Mouse (Mus musculus) myocyte (in vitro differentiated cells): ENCODE data around the gene Akap13. TPM values are rescaled to one million over a fixed set of nuclear protein-coding genes. Genes with fewer than 3 reads are reported as not detected.
A peak's percentile ranks its signal among the peaks of the same experiment; 100 is the strongest.

Source experiments
- H3K27me3 ChIP-seq: one replicate; pipeline ENCODE4 v1.6.1; 2011; ENCODE audit not compliant: control insufficient read depth, insufficient read depth, insufficient read length
- H3K36me3 ChIP-seq: one replicate; pipeline ENCODE4 v1.6.1; 2011; ENCODE audit not compliant: control insufficient read depth, insufficient read depth
- H3K4me2 ChIP-seq: one replicate; pipeline ENCODE4 v1.6.1; 2011; ENCODE audit warnings: low read depth, control low read depth
- H3K4me3 ChIP-seq: one replicate; pipeline ENCODE4 v1.5.1; 2011; ENCODE audit warnings: mild to moderate bottlenecking, control low read depth, moderate library complexity
- H3K79me2 ChIP-seq: one replicate; pipeline ENCODE4 v1.6.1; 2011; ENCODE audit not compliant: control insufficient read depth, insufficient read depth
- H3ac ChIP-seq: one replicate; pipeline ENCODE4 v1.6.1; 2011; ENCODE audit not compliant: control insufficient read depth, insufficient read length
- CEBPB ChIP-seq: IDR thresholded peaks from 2 replicates; pipeline ENCODE4 v1.6.1; 2011; ENCODE audit warnings: mild to moderate bottlenecking, moderate library complexity; ENCODE audit not compliant: poor library complexity, insufficient read depth, severe bottlenecking
- E2F4 ChIP-seq: IDR thresholded peaks from one replicate; pipeline ENCODE4 v1.6.1; 2011; ENCODE audit warnings: mild to moderate bottlenecking, control low read depth, moderate library complexity; ENCODE audit not compliant: insufficient read depth
- MAX ChIP-seq: IDR thresholded peaks from one replicate; pipeline ENCODE4 v1.6.1; 2011; ENCODE audit warnings: low read depth, mild to moderate bottlenecking, control low read depth
- MYOD1 ChIP-seq, 3 experiments: IDR thresholded peaks; one replicate each; pipeline ENCODE4 v1.6.1; 2011; ENCODE audit warnings: control low read depth in 2 of 3, low read depth in 2 of 3, mild to moderate bottlenecking in 2 of 3, moderate library complexity in 1 of 3; ENCODE audit not compliant: insufficient read length in 2 of 3, control insufficient read depth in 1 of 3
- MYOG ChIP-seq, 3 experiments: IDR thresholded peaks; one replicate each; pipeline ENCODE4 v1.6.1; 2011; ENCODE audit warnings: control low read depth in 2 of 3, low read depth in 2 of 3, mild to moderate bottlenecking in 2 of 3; ENCODE audit not compliant: insufficient read length in 2 of 3, control insufficient read depth in 1 of 3, insufficient read depth in 1 of 3
- POLR2A ChIP-seq: IDR thresholded peaks from one replicate; pipeline ENCODE4 v1.6.1; 2011; ENCODE audit warnings: low read depth, mild to moderate bottlenecking, control low read depth, moderate library complexity; ENCODE audit not compliant: insufficient read length
- POLR2AphosphoS2 ChIP-seq: IDR thresholded peaks from one replicate; pipeline ENCODE4 v1.6.1; 2011; ENCODE audit warnings: low read depth, control low read depth; ENCODE audit not compliant: insufficient read length
- REST ChIP-seq: IDR thresholded peaks from one replicate; pipeline ENCODE4 v1.6.1; 2011; ENCODE audit warnings: mild to moderate bottlenecking, control low read depth, moderate library complexity; ENCODE audit not compliant: insufficient read depth, insufficient read length
- SRF ChIP-seq: IDR thresholded peaks from one replicate; pipeline ENCODE4 v1.6.1; 2011; ENCODE audit warnings: low read depth; ENCODE audit not compliant: control insufficient read depth, insufficient read length
- TCF12 ChIP-seq: IDR thresholded peaks from one replicate; pipeline ENCODE4 v1.6.1; 2011; ENCODE audit warnings: mild to moderate bottlenecking, control low read depth; ENCODE audit not compliant: poor library complexity, insufficient read depth, severe bottlenecking
- TCF3 ChIP-seq: IDR thresholded peaks from one replicate; pipeline ENCODE4 v1.6.1; 2011; ENCODE audit warnings: low read depth, control low read depth; ENCODE audit not compliant: insufficient read length
- USF1 ChIP-seq: IDR thresholded peaks from one replicate; pipeline ENCODE4 v1.6.1; 2011; ENCODE audit warnings: low read depth, mild to moderate bottlenecking, control low read depth, moderate library complexity
- polyA plus RNA-seq: library from polyadenylated mRNA; unstranded; fragments of >200 nt; fragmentation: generic; extraction: Trizol; gene quantifications from one replicate; pipeline ENCODE4 v1.2.1, GENCODE M21; 2012; ENCODE audit warnings: missing spikeins

Akap13 gene
- polyA plus RNA-seq, 1 experiment = 13.9 TPM

DNA sequence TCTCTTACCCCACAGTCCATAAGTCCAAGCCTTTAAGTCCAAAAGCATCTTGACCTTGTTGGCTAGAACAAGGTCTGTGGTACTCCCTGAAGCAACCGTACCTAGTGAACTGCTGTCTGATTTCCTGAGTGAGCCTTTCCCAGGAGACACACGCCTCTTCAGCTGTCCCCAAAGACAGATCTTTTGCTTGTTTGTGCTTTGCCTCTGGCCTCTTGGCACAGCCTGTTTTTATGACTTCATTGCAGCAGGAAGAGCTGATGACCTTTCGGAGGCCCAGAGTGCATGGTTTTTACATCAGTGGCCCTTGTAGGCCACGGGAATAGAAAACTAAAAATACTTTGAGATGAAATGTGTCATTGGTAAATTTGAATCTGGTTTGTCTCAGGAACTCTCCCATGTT lies 260.6 kb downstream of the Akap13 start:
- Histone ChIP-seq H3K36me3 (peaks cover 34% of the 10 kb centered on the region), H3ac (no peak overlapping the region), H3K27me3 (no peaks in the 10 kb centered on the region), H3K79me2 (peaks cover 11% of the 10 kb centered on the region), H3K4me3 (no peak overlapping the region), H3K4me2 (peak overlapping the region; percentile 16)
- no peak for TF ChIP-seq CEBPB
- TF ChIP-seq REST = no peak
- TF ChIP-seq MYOD1 (IDR thresholded peaks at IDR 0.05; ENCODE audit: control insufficient read depth in 1 of 3, insufficient read length in 2 of 3, low read depth in 2 of 3) = peak in 1 of 3 experiments; percentile 39
- no peak for TF ChIP-seq MYOG (IDR thresholded peaks at IDR 0.05; ENCODE audit: control insufficient read depth in 1 of 3, insufficient read depth in 1 of 3, insufficient read length in 2 of 3, low read depth in 2 of 3)
- TF ChIP-seq POLR2A = no peak
- no peak for TF ChIP-seq POLR2AphosphoS2
- no peak for TF ChIP-seq SRF

DNA sequence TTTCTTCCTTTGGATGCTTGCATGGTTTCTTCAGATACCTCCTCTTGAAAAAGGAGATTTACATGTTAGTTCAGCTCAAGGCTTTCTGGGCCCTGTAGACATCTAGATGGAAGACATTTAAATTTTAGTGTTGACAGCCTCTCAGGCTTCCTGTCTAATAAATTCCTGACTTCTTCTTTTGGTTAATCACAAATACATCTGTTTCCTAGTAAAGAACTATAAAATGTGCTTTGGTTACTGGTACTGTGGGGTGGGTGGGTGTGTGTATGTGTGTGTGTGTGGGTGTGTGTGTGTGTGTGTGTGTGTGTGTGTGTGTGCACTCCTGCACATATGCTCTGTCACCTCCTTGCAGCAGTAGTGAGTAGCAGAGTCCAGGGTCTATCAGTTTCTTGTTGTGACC lies 262.0 kb downstream of the Akap13 start:
- no peaks in the 10 kb centered on the region for H3K27me3 ChIP-seq
- no peak overlapping the region for H3K4me3 ChIP-seq
- H3ac ChIP-seq = no peak overlapping the region
- H3K36me3 ChIP-seq = peaks cover 40% of the 10 kb centered on the region
- H3K79me2 ChIP-seq = peaks cover 10% of the 10 kb centered on the region
- H3K4me2 ChIP-seq = no peak overlapping the region
- TF ChIP-seq CEBPB (no peak), MYOD1 (IDR thresholded peaks at IDR 0.05; ENCODE audit: control insufficient read depth in 1 of 3, insufficient read length in 2 of 3, low read depth in 2 of 3) (no peak), E2F4 (no peak), SRF (no peak), MYOG (IDR thresholded peaks at IDR 0.05; ENCODE audit: control insufficient read depth in 1 of 3, insufficient read depth in 1 of 3, insufficient read length in 2 of 3, low read depth in 2 of 3) (no peak), REST (no peak), TCF12 (no peak), POLR2AphosphoS2 (no peak), POLR2A (no peak), USF1 (no peak), TCF3 (no peak), MAX (no peak)

- H3ac ChIP-seq = no peak overlapping the region
- TF ChIP-seq USF1 (no peak), TCF12 (no peak), E2F4 (no peak), POLR2A (no peak), TCF3 (no peak), CEBPB (no peak), MYOD1 (IDR thresholded peaks at IDR 0.05; ENCODE audit: control insufficient read depth in 1 of 3, insufficient read length in 2 of 3, low read depth in 2 of 3) (no peak), MYOG (IDR thresholded peaks at IDR 0.05; ENCODE audit: control insufficient read depth in 1 of 3, insufficient read depth in 1 of 3, insufficient read length in 2 of 3, low read depth in 2 of 3) (no peak), SRF (no peak), REST (no peak), POLR2AphosphoS2 (no peak), MAX (no peak)
- H3K27me3 ChIP-seq = no peaks in the 10 kb centered on the region
- no peak overlapping the region for H3K4me3 ChIP-seq
- no peak overlapping the region for H3K4me2 ChIP-seq
- no peaks in the 10 kb centered on the region for H3K79me2 ChIP-seq
- H3K36me3 ChIP-seq = peaks cover 64% of the 10 kb centered on the region
Observed at GRCm38 (mm10) chr7:75721302-75721701, 266.0 kb downstream of the Akap13 start.

DNA sequence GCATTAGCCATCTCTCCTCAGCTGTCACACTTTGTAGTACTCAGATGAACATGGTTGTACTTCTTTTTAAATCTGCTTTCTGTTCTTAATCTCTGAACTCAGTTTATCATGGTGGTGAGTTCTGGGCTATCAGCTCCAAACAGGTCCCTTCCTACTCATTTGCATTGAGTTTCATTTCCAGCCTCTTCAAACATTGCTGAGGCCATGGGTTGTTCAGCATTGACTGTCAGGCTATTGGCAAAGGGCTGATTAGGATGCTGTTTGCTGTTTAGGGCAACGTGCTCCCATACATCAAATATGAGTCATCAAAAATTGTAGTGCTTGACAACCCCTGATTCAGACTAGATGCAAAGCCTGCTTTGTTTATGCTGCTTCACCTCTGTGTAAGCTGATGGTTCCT lies 268.7 kb downstream of the Akap13 start:
- Histone ChIP-seq H3K79me2 (no peaks in the 10 kb centered on the region), H3K4me3 (no peak overlapping the region), H3ac (no peak overlapping the region), H3K27me3 (no peaks in the 10 kb centered on the region), H3K36me3 (peaks cover 79% of the 10 kb centered on the region), H3K4me2 (no peak overlapping the region)
- no peak for TF ChIP-seq E2F4
- no peak for TF ChIP-seq MYOD1 (IDR thresholded peaks at IDR 0.05; ENCODE audit: control insufficient read depth in 1 of 3, insufficient read length in 2 of 3, low read depth in 2 of 3)
- no peak for TF ChIP-seq REST
- TF ChIP-seq SRF = no peak
- TF ChIP-seq USF1 = no peak
- TF ChIP-seq CEBPB = no peak
- TF ChIP-seq POLR2AphosphoS2 = no peak
- no peak for TF ChIP-seq TCF12
- TF ChIP-seq TCF3 = no peak
- no peak for TF ChIP-seq POLR2A
- no peak for TF ChIP-seq MAX

- Histone ChIP-seq H3K36me3 (peaks cover 79% of the 10 kb centered on the region), H3K27me3 (no peaks in the 10 kb centered on the region), H3K4me3 (no peak overlapping the region), H3K4me2 (no peak overlapping the region), H3ac (no peak overlapping the region), H3K79me2 (no peaks in the 10 kb centered on the region)
- TF ChIP-seq POLR2A (no peak), SRF (no peak), E2F4 (no peak), MYOG (IDR thresholded peaks at IDR 0.05; ENCODE audit: control insufficient read depth in 1 of 3, insufficient read depth in 1 of 3, insufficient read length in 2 of 3, low read depth in 2 of 3) (no peak), POLR2AphosphoS2 (no peak), MYOD1 (IDR thresholded peaks at IDR 0.05; ENCODE audit: control insufficient read depth in 1 of 3, insufficient read length in 2 of 3, low read depth in 2 of 3) (no peak), TCF3 (no peak), USF1 (no peak), CEBPB (no peak), REST (no peak), TCF12 (no peak), MAX (no peak)
Observed at GRCm38 (mm10) chr7:75725899-75726298, 270.6 kb downstream of the Akap13 start.
